Mouse (Mus musculus) ES-E14 (cell line): ENCODE data around the gene Maob.

Experiments used
- CHD2 ChIP-seq: IDR thresholded peaks from 2 replicates; pipeline ENCODE4 v1.6.1; 2014; ENCODE audit warnings: mild to moderate bottlenecking, low read depth, low read length, inconsistent platforms
- HCFC1 ChIP-seq: IDR thresholded peaks from 2 replicates; pipeline ENCODE4 v1.6.1; 2012; ENCODE audit warnings: low read length, inconsistent platforms, borderline replicate concordance; ENCODE audit not compliant: insufficient read depth
- MAFK ChIP-seq: IDR thresholded peaks from 2 replicates; pipeline ENCODE4 v1.6.1; 2014; ENCODE audit warnings: mild to moderate bottlenecking, low read depth, low read length, inconsistent platforms; ENCODE audit not compliant: insufficient read depth
- ZC3H11A ChIP-seq: IDR thresholded peaks from 2 replicates; pipeline ENCODE4 v1.6.1; 2012; ENCODE audit warnings: low read depth, mild to moderate bottlenecking, inconsistent platforms, low read length, borderline replicate concordance

GRCm38 (mm10) chrX:16841443-16841842 is 24.3 kb upstream of the Maob start:
- TF ChIP-seq ZC3H11A (no peak), MAFK (no peak), HCFC1 (no peak), CHD2 (no peak)
